Mouse (Mus musculus): ENCODE results near the gene Ralgps1.

DNA sequence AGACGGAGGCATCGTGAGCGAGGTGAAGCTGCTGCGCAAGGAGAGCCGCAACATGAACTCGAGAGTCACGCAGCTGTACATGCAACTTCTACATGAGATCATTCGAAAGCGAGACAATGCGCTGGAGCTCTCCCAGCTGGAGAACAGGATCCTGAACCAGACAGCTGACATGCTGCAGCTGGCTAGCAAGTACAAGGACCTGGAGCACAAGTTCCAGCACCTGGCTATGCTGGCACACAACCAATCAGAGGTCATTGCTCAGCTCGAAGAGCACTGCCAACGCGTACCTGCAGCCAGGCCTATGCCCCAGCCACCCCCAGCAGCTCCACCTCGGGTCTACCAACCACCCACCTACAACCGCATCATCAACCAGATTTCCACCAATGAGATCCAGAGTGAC lies 142.7 kb downstream of the Ralgps1 start:
- no peak for TF ChIP-seq EP300 (optimal IDR thresholded peaks at IDR 0.05)
- no peak for TF ChIP-seq CTCF (IDR thresholded peaks at IDR 0.05; ENCODE audit: low read depth)
